In genomic region chrX:98835989-98836388, GRCm38 (mm10) we compare ENCODE assay signal across 14 mouse cellular contexts. TPM values are rescaled to one million over a fixed set of nuclear protein-coding genes. Genes with fewer than 3 reads are reported as not detected.
"Had no signal": no experiment of that assay in that cellular context is flagged by ENCODE, and none has a peak within 500 bp of the region (broad histone marks: within the 10 kb centered on the region; RNA-seq: fewer than 3 reads in every experiment).

No protein-coding gene starts in this region.

- H3K36me3 ChIP-seq: limb, embryonic 10.5 days; liver, embryonic 15.5 days; midbrain, embryonic 12.5 days; neural tube, embryonic 15.5 days had no signal

- H3K27ac ChIP-seq: limb, embryonic 10.5 days; liver, embryonic 15.5 days; macrophage; midbrain, embryonic 12.5 days; neural tube, embryonic 15.5 days had no signal

- ATAC-seq: inflammation-experienced regulatory T-cells, adult 6 months; intestine, postnatal 0 days had no signal

- DNase-seq: kidney, adult 8-10 months; kidney, postnatal 10 days; kidney, postnatal 4 days; thymus, adult 2 months; thymus, postnatal 25 days had no signal

- H3K9me3 ChIP-seq: limb, embryonic 10.5 days; liver, embryonic 15.5 days; megakaryocyte, embryonic 14.5 days; midbrain, embryonic 12.5 days; neural tube, embryonic 15.5 days had no signal

- H3K27me3 ChIP-seq: liver, embryonic 15.5 days; megakaryocyte, embryonic 14.5 days; neural tube, embryonic 15.5 days had no signal

- H3K4me2 ChIP-seq: liver, embryonic 11.5 days; liver, embryonic 15.5 days; midbrain, embryonic 12.5 days; neural tube, embryonic 15.5 days had no signal

- H3K4me1 ChIP-seq: limb, embryonic 10.5 days; liver, embryonic 15.5 days; megakaryocyte, embryonic 14.5 days; midbrain, embryonic 12.5 days; neural tube, embryonic 15.5 days had no signal

- H3K4me3 ChIP-seq: limb, embryonic 10.5 days; liver, embryonic 15.5 days; megakaryocyte, embryonic 14.5 days; midbrain, embryonic 12.5 days; neural tube, embryonic 15.5 days had no signal

- H3K9ac ChIP-seq: liver, embryonic 15.5 days; midbrain, embryonic 12.5 days; neural tube, embryonic 15.5 days had no signal

RNA-seq across cellular contexts. Expression of gene Ophn1, which starts 54.8 kb away (rescaled TPM):
- polyA plus RNA-seq: inflammation-experienced regulatory T-cells, adult 6 months had no signal
